Mouse (Mus musculus): Measurements from ENCODE around the gene BC004004.
"Not testable (repeated sequence)": the region's sequence is repeated elsewhere in the genome, so short reads cannot be mapped to it uniquely, and the experiment has no call there.

BC004004 gene

GRCm38 (mm10) chr17:29268682-29269348 is at the start of gene BC004004:
TSS of gene BC004004 (plus strand) at chr17:29268788.
- peak; percentile 96 for DNase-seq (ENCODE audit: low spot score in 2 of 2)

- DNase-seq (ENCODE audit: low spot score in 2 of 2): no peak
These were observed 48.0 kb upstream of the BC004004 start for GRCm38 (mm10) chr17:29220631-29221030.

DNA sequence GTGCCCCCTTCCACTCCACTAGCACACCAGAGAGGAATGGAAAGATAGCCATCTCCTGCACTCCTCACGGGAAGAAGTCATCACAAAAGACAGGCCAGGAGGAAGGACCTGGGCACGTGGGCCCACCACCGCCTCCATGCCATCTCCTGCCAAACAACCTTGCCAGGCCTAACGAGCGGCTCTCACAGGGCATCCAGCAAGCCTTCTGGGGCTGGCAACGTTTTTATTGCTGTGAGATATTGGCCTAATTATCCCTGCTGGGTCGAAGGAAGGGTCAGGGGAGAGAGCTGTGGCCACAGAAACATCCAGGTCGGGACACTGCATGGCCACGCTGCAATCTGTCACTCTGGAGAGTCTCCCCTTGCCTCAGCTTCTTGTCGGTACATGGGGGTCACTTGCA is 37.5 kb upstream of the BC004004 start:
- no peak for DNase-seq (ENCODE audit: low spot score in 2 of 2)

DNA sequence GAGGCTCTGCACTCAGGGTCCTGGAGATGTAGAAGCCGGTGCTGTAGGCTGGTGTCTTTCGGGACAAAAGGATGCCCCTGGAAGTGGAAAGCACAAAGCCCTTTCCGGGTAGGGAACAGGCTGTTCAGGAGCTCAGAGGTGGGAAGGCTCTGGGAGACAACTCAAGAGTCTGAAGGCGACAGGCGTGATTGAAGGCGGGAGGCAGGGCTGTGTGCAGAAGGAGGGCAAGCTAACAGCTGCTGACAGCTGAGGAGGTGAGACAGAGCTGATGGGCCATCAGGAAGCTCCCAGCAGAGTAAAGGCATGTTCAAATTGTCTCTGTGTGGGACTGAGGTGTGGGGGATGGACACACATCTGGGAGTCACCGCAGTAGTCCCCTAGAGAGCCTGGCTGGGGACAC is 32.5 kb upstream of the BC004004 start:
- DNase-seq (ENCODE audit: low spot score in 2 of 2): no peak

DNA sequence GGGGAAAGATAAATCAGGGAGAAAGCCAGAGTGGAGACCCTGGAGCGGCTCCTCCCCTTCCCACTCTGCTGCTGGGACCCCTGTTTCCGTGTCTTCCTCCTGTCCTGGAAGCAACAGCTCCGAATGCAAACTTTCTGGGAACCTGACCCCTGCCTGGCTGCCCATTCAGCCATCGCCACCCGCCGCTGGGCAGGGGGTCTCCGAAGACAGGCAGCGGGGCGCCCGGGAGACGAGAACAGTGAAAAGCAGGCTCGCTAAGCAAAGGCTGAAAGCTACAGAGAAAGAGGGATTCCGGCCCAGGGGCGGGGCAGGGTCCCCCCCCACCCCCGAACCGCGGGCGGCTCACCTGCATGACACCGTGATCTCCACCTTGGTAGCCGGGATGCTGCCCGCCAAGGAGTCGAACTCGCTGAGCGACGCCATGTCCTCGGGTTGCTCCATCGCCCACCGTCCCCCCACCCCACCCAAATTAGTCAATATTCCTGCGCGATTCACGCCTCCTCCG is 31.3 kb upstream of the BC004004 start:
- DNase-seq (ENCODE audit: low spot score in 2 of 2): no peak

GRCm38 (mm10) chr17:29237772-29238420 is 30.7 kb upstream of the BC004004 start, which contains the start of gene Cpne5:
TSS of gene Cpne5 (minus strand) at chr17:29238167.
- no peak for DNase-seq (ENCODE audit: low spot score in 2 of 2)

DNA sequence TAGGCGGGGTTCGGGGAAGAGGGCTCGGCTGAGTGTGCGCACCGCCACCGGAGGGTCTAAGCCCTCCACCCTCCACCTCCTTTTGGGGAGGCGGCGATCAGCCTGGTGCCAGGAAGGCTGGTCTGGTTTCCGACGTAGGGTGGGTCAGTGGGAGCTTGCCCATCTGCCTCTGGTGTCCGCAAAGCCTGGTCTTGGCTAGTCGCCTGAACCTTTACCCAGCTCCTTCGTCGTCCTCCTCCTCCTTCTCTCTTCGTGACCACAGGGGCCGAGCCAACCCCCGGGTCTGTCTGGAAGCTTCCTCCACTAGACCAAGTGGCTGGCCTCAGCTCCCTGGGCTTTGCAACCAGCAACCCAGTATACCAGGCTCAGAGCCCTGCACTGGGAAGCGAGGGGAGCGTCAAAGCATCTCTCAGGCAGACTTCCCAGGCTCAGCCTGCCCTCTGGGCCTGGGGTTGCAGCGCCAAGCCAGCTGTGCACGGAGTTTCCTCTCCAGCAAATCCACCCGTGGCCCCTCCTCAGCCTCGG is 30.1 kb upstream of the BC004004 start:
- DNase-seq (ENCODE audit: low spot score in 2 of 2): no peak

DNA sequence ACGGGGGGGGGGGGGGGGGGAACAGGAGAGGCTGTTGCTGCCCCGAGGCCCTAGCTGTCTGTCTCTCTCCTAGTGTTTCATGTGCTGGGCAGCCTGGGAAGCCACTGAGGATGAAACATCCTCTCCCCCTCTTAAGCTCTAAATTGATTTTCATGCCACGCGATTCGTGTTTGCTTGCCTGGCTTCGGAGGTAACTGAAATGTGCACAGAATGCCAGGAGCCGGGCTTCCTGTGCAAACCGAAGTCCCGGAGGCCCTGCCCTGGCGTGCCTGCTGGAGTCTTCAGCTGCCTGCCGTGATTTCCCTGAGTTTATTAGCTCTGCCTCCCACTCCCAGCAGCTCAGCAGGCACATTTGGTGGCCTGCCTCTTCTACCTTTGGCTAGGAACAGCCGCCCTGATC is 23.7 kb upstream of the BC004004 start:
- no peak for DNase-seq (ENCODE audit: low spot score in 2 of 2)

DNA sequence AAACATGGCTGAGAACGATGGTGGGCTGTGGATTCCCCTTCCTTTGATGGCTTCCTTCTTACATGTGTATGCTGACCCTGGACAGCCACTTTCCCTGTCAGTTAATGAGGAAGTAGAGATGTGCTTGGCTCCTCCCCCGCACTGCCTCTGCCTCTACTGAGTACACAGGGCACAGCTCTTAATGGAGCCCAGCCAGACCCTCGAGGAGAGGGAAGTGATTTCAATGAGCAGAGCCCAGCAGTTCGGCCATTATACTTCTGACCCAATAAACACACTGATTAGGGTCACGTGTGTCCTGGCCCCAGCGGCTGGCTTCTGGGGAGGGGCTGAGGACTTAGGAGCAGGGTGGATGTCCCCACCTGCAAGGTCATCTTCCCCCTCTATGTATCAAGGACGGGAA is 22.9 kb upstream of the BC004004 start:
- peak; percentile 28 to 44 for DNase-seq (ENCODE audit: low spot score in 2 of 2)

DNA sequence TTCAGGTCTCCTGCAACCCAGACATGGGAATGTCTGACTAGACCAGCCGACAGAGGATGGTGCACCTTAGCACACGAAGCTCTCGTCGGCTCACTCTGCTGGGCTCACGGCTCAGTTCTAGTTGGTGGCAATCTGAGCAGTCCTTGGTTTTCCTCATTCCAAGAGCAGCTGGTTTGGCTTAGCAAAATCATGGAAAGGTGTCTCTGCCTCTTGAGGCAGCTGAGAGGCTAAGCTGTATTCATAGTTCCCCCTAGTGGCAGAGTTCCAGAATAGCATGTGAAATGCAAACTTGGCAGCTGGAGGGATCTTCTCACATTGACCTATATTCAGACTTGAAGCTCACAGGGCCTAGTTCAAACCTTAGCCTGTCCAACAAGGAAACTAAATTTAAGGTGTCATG is 22.0 kb upstream of the BC004004 start:
- DNase-seq (ENCODE audit: low spot score in 2 of 2): peak in 1 of 2 experiments; percentile 38

- no peak for DNase-seq (ENCODE audit: low spot score in 2 of 2)
These were observed 20.7 kb upstream of the BC004004 start for GRCm38 (mm10) chr17:29247881-29248280.

DNA sequence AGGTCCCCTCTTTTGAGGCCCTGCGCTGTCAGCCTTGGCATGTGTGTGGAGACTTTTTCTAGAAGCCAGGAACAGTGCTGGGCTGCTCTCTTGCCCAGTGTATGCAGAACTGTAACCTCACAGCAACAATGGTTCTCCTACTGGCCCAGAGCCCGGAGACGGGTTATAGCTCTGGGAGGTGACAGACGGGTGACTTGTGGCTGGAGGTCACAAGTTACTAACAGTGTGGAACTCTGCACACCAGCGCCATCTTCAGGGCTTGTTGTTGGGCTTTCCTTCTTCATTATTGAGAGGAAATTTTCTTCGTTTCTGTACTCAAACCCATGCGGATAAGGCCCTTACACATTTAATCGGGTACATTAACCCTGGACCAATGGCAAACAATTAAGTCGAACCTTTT is 19.1 kb upstream of the BC004004 start:
- DNase-seq (ENCODE audit: low spot score in 2 of 2): no peak

- DNase-seq (ENCODE audit: low spot score in 2 of 2): not testable (repeated sequence)
These were observed 17.6 kb upstream of the BC004004 start for GRCm38 (mm10) chr17:29251006-29251405.

GRCm38 (mm10) chr17:29251608-29252390 is 16.8 kb upstream of the BC004004 start:
- no peak for DNase-seq (ENCODE audit: low spot score in 2 of 2)

DNA sequence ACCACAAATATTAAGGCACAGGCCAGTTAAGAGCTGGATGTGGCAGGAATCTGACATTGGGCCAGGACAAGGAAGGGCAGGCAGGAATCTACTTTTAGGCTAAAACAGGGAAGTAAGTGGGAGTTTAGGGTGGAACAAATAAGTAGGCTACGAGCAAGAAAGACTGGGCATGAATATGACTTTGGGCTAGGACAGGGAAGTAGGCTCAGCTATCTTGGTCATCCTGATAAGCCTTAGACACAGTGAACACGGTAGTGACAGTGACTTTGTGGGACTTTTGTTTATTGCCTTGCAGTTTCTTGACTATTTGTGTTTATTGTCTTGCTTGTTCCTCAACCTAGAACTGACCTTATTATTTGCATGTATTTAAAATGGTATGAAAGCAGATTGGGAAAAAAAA is 15.4 kb upstream of the BC004004 start:
- no peak for DNase-seq (ENCODE audit: low spot score in 2 of 2)

DNA sequence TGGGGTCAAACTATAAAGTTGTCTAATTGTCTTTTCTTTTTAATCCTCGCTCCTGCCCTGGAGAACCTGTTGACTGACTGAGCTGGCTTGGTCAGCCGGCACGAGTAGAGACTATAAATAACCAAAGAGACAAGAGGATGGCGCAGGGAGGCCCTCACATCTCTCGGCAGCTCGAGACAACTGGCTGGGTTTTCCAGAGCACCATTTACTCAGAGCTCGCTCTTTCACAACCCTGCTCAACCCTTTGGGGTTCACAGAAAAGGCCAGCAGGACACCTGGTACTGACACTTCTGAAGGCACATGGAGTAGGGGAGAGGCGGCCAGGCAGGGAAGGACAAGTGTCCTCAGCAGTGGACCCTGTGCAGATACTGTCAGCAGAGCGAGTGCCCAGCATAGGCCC is 14.9 kb upstream of the BC004004 start:
- no peak for DNase-seq (ENCODE audit: low spot score in 2 of 2)

DNA sequence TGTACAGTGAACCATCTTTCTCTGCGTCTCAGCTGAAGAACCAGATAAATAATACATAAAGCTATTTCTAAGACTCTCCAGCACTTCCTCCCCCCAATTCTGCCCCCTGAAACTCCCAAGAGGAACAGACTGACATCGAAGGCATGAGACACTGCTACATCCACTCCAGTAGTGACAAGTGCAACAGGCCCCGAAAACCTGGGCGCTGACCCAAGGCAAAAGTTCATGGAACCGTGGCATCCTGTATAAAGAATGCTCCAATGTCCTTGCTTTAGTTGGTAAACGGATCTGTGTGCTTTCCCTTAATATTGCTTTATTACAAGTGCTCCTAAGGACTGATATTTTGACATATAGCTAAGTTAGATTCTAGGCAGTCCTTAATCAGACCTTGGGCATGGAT is 13.8 kb upstream of the BC004004 start:
- not testable (repeated sequence) for DNase-seq (ENCODE audit: low spot score in 2 of 2)

DNA sequence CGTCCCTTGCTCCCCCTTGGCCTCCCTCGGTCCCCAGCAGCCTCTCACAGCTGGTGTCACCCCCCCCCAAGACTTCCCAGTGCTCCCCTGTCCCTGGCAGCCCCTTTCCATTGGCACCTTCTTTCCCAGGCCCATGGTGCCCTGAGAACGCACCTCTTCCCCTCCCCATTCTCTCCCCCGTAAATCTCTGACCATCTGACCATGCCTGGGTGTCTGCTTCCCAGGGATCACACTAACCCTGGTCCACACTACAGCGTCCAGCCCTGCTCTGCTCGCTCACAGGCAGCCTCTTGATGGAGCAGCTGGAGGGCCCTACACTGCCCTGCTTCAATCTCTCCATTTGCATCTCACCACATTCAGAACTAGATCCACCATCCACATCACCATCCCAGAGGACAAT is 12.1 kb upstream of the BC004004 start:
- no peak for DNase-seq (ENCODE audit: low spot score in 2 of 2)

DNA sequence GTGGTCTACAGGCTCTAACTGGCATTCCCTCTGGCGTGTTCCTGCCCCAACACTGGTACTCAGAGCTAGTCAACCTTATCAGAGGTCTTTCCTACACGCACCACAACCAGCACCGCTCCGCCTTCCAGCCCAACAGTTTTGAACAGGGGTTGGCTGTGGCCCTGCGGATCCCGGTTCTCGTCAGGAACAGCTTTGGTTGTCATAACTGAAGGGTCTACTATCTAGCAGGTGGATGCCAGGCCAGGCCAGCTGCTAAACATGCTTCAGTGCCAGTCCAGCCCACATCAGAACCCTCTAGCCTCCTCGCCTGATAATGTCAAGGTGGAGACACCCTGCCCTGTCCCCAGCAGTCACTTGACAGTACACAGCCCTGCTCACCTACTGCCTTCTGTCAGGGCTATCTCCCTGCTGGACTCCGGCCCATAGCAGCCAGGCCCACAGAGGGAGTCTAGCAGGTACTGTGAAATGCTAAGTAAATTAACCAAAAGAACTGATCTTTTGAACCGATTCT is 11.5 kb upstream of the BC004004 start:
- no peak for DNase-seq (ENCODE audit: low spot score in 2 of 2)

GRCm38 (mm10) chr17:29258025-29258558 is 10.5 kb upstream of the BC004004 start:
- no peak for DNase-seq (ENCODE audit: low spot score in 2 of 2)

DNA sequence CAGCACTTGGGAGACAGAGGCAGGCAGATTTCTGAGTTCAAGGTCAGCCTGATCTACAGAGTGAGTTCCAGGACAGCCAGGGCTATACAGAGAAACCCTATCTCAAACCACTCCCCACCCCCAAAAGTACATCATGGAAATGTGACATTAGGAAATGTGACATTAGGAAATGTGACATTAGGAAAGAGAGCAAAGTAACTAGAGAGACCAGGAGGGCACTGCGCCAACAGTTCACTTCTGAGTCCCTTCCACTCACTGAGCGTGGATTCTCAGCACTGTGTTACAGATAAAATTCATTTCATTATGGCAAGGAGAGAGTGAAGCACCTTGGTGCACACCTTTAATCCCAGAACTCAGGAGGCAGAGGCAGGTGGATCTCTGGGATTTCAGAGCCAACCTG is 9.7 kb upstream of the BC004004 start:
- DNase-seq (ENCODE audit: low spot score in 2 of 2): no peak

DNA sequence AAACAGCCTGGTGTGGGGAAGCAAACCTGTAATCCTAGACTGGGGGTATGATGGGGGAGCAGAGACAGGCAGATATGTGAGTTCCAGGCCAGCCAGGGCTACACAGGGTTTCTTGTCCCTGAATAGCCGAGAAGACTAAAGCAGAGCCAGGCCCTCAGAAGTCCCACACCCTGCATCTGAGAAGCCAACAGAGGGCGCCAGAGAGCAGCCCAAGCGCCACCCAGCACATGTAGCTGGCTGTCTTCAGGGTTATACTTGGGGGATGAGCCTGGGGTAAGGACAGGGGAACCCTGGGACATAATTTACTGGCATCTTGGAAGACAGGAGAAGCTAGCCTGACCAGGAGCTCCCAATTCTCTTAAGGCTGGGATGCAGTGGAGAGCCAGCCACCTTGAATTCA is 9.1 kb upstream of the BC004004 start:
- DNase-seq (ENCODE audit: low spot score in 2 of 2): peak; percentile 72 to 74
